Mouse (Mus musculus) liver, embryonic 14 days (tissue): ENCODE data around the gene Slc7a5. TPM values are rescaled to one million over a fixed set of nuclear protein-coding genes. Genes with fewer than 3 reads are reported as not detected.

ENCODE experiments used
- polyA plus RNA-seq: library from polyadenylated mRNA; depleted of rRNA; stranded (reverse); fragments of >200 nt; gene quantifications from 2 replicates; pipeline ENCODE4 v1.2.3, GENCODE M21; 2012; rRNA removed

Slc7a5 gene
- 39.8 and 40.1 TPM in 2 replicates for polyA plus RNA-seq

GRCm38 (mm10) chr8:121907587-121908248, at the start of gene Slc7a5:
Gene Slc7a5, minus strand, starts transcription at chr8:121907694.

GRCm38 (mm10) chr8:121949222-121949800, 41.8 kb upstream of the Slc7a5 start, which contains the start of gene Banp:
Gene Banp, plus strand, starts transcription at chr8:121949750.

GRCm38 (mm10) chr8:121944831-121945230, 37.3 kb upstream of the Slc7a5 start, which contains the start of gene Car5a:
Gene Car5a, minus strand, starts transcription at chr8:121944904.

Other genes with a start within 250 kb of the Slc7a5 start
- gene Jph3, start 178.1 kb downstream of the Slc7a5 start, polyA plus RNA-seq: 0.01 TPM in 1 of 2 replicates, not detected in the other
- 17.1 TPM in 2 replicates for gene Klhdc4, start 78.1 kb downstream of the Slc7a5 start, polyA plus RNA-seq
- 0.67 and 0.86 TPM in 2 replicates for gene Car5a, start 37.2 kb upstream of the Slc7a5 start, polyA plus RNA-seq
- gene Banp, start 42.1 kb upstream of the Slc7a5 start, polyA plus RNA-seq: 17.3 and 18.8 TPM in 2 replicates